14 mouse cellular contexts compared by ENCODE assay signal in genomic region chr7:110972796-110973195, GRCm38 (mm10).
"Had no signal": no experiment of that assay in that cellular context is flagged by ENCODE, and none has a peak within 500 bp of the region (broad histone marks: within the 10 kb centered on the region; RNA-seq: fewer than 3 reads in every experiment).

No protein-coding gene starts in this region.

- ATAC-seq: lung, postnatal 0 days; midbrain, embryonic 13.5 days had no signal

- H3K9me3 ChIP-seq: hindbrain, embryonic 13.5 days; limb, embryonic 12.5 days; liver, embryonic 13.5 days; midbrain, embryonic 13.5 days had no signal

- H3K4me1 ChIP-seq: midbrain, embryonic 13.5 days had no signal

- H3K36me3 ChIP-seq: hindbrain, embryonic 13.5 days; limb, embryonic 12.5 days; liver, embryonic 13.5 days; midbrain, embryonic 13.5 days had no signal

- H3K4me3 ChIP-seq: hindbrain, embryonic 13.5 days; limb, embryonic 12.5 days; liver, embryonic 13.5 days; midbrain, embryonic 13.5 days had no signal

- H3K9ac ChIP-seq: hindbrain, embryonic 13.5 days; limb, embryonic 12.5 days; liver, embryonic 13.5 days; midbrain, embryonic 13.5 days had no signal

- DNase-seq: layer of hippocampus, adult 9-11 months; layer of hippocampus, postnatal 36 days; liver; liver, embryonic 13.5 days; lung, adult 18-20 months; lung, postnatal 36 days; right cerebral cortex, adult 18-20 months; right cerebral cortex, postnatal 25 days; thymus, adult 18-20 months; thymus, postnatal 14 days had no signal

- H3K4me2 ChIP-seq: hindbrain, embryonic 13.5 days; limb, embryonic 12.5 days; liver, embryonic 13.5 days; midbrain, embryonic 13.5 days had no signal

- H3K27ac ChIP-seq: hindbrain, embryonic 13.5 days; limb, embryonic 12.5 days; liver, embryonic 13.5 days; midbrain, embryonic 13.5 days had no signal

- H3K27me3 ChIP-seq: hindbrain, embryonic 13.5 days; limb, embryonic 12.5 days; liver, embryonic 13.5 days; midbrain, embryonic 13.5 days had no signal
